Comparison of ENCODE assay signal across 18 mouse cellular contexts in genomic region chr2:173256552-173256949, GRCm38 (mm10). TPM values are rescaled to one million over a fixed set of nuclear protein-coding genes. Genes with fewer than 3 reads are reported as not detected.
A peak's percentile ranks its signal among the peaks of the same experiment; 100 is the strongest.
DNase-seq lines count a peak whose midpoint lies in the region; ATAC-seq lines count a peak whose summit lies in the region.
"Had no signal": no experiment of that assay in that cellular context is flagged by ENCODE, and none has a peak within 500 bp of the region (broad histone marks: within the 10 kb centered on the region; RNA-seq: fewer than 3 reads in every experiment).

No protein-coding gene starts in this region.

- H3K4me3 ChIP-seq in forebrain, embryonic 16.5 days (replicated peaks; ENCODE audit: low read length), result no peak overlapping the region
- no peak overlapping the region for H3K4me3 ChIP-seq in forebrain, embryonic 11.5 days (ENCODE audit: low read depth, low read length)
- H3K4me3 ChIP-seq in lung, embryonic 15.5 days, result no peak overlapping the region
- no peak overlapping the region for H3K4me3 ChIP-seq in embryonic facial prominence, embryonic 13.5 days
- H3K4me3 ChIP-seq in neural tube, embryonic 14.5 days (ENCODE audit: low read depth, low read length), result no peak overlapping the region
- H3K4me3 ChIP-seq: liver, embryonic 12.5 days had no signal

- no peak for DNase-seq in forebrain, embryonic 11.5 days (ENCODE audit: low spot score)
- DNase-seq in lung, adult 18-20 months, result no peak
- no peak for DNase-seq in B cell, adult 2 months
- DNase-seq: adrenal gland, adult 8-10 months; cerebellum, adult 9-10 months; gastrocnemius, postnatal 25 days; kidney, postnatal 36 days; left cerebral cortex, postnatal 4 days; lung, postnatal 36 days; thymus, postnatal 36 days had no signal

- no peak overlapping the region for H3K4me2 ChIP-seq in forebrain, embryonic 16.5 days (ENCODE audit: low read length)
- no peak overlapping the region for H3K4me2 ChIP-seq in forebrain, embryonic 11.5 days (ENCODE audit: low read depth, low read length, severe bottlenecking)
- no peak overlapping the region for H3K4me2 ChIP-seq in lung, embryonic 15.5 days
- H3K4me2 ChIP-seq in embryonic facial prominence, embryonic 13.5 days, result no peak overlapping the region
- H3K4me2 ChIP-seq in neural tube, embryonic 14.5 days (ENCODE audit: low read depth, low read length), result no peak overlapping the region
- H3K4me2 ChIP-seq: liver, embryonic 12.5 days had no signal

- H3K9ac ChIP-seq in forebrain, embryonic 16.5 days (replicated peaks; ENCODE audit: low read depth, low read length), result no peak overlapping the region
- H3K9ac ChIP-seq in forebrain, embryonic 11.5 days (ENCODE audit: low read length), result no peak overlapping the region
- H3K9ac ChIP-seq in lung, embryonic 15.5 days, result no peak overlapping the region
- no peak overlapping the region for H3K9ac ChIP-seq in embryonic facial prominence, embryonic 13.5 days
- H3K9ac ChIP-seq in neural tube, embryonic 14.5 days (replicated peaks; ENCODE audit: low read depth, low read length), result no peak overlapping the region
- H3K9ac ChIP-seq: liver, embryonic 12.5 days had no signal

- 84% methylated on average over 4 of the region's 4 CpGs for WGBS in forebrain, embryonic 16.5 days
- WGBS in forebrain, embryonic 11.5 days, result 90% methylated on average over 4 of the region's 4 CpGs
- 47% methylated on average over 4 of the region's 4 CpGs for WGBS in lung, embryonic 15.5 days
- WGBS in embryonic facial prominence, embryonic 13.5 days, result 69% methylated on average over 4 of the region's 4 CpGs
- WGBS in neural tube, embryonic 14.5 days, result 67% methylated on average over 4 of the region's 4 CpGs

- H3K27ac ChIP-seq in forebrain, embryonic 16.5 days (ENCODE audit: low read length), result peak overlapping the region; percentile 1; the same call in 1 of the 2 replicates
- no peak overlapping the region for H3K27ac ChIP-seq in forebrain, embryonic 11.5 days (ENCODE audit: low read depth, low read length)
- peak overlapping the region; percentile 81 for H3K27ac ChIP-seq in lung, embryonic 15.5 days
- peak overlapping the region; percentile 2; the same call in 1 of the 2 replicates for H3K27ac ChIP-seq in embryonic facial prominence, embryonic 13.5 days
- 0 out of 2 replicates have a peak overlapping the region, but pooled peaks have one; percentile 23 for H3K27ac ChIP-seq in neural tube, embryonic 14.5 days (ENCODE audit: low read depth, low read length)
- H3K27ac ChIP-seq: liver, embryonic 12.5 days had no signal

- no peak for ATAC-seq in forebrain, embryonic 16.5 days
- ATAC-seq in forebrain, embryonic 11.5 days (replicated peaks; ENCODE audit: low FRiP score), result no peak
- no peak for ATAC-seq in lung, embryonic 15.5 days (ENCODE audit: borderline replicate concordance, extremely low read depth, low FRiP score, low TSS enrichment)
- ATAC-seq in embryonic facial prominence, embryonic 13.5 days (ENCODE audit: insufficient number of reproducible peaks, insufficient read depth, low FRiP score, low TSS enrichment, low read depth), result no peak
- no peak for ATAC-seq in neural tube, embryonic 14.5 days (ENCODE audit: low read depth)
- ATAC-seq in erythroblast, adult 5-6 weeks (replicated peaks; ENCODE audit: low FRiP score, poor library complexity, severe bottlenecking), result no peak
- ATAC-seq: liver, embryonic 12.5 days had no signal

- H3K27me3 ChIP-seq in forebrain, embryonic 16.5 days (replicated peaks; ENCODE audit: control insufficient read depth, insufficient read depth, low read length), result no peaks in the 10 kb centered on the region
- H3K27me3 ChIP-seq in forebrain, embryonic 11.5 days (ENCODE audit: control insufficient read depth, insufficient read depth, low read length), result no peaks in the 10 kb centered on the region
- no peaks in the 10 kb centered on the region for H3K27me3 ChIP-seq in lung, embryonic 15.5 days
- no peaks in the 10 kb centered on the region for H3K27me3 ChIP-seq in embryonic facial prominence, embryonic 13.5 days
- H3K27me3 ChIP-seq in neural tube, embryonic 14.5 days (ENCODE audit: control insufficient read depth, insufficient read depth, low read length), result no peaks in the 10 kb centered on the region

- no peaks in the 10 kb centered on the region for H3K9me3 ChIP-seq in forebrain, embryonic 16.5 days (ENCODE audit: control insufficient read depth, low read length)
- no peaks in the 10 kb centered on the region for H3K9me3 ChIP-seq in forebrain, embryonic 11.5 days (ENCODE audit: control insufficient read depth, low read length)
- H3K9me3 ChIP-seq in lung, embryonic 15.5 days, result no peaks in the 10 kb centered on the region
- H3K9me3 ChIP-seq in embryonic facial prominence, embryonic 13.5 days, result no peaks in the 10 kb centered on the region
- H3K9me3 ChIP-seq in neural tube, embryonic 14.5 days (ENCODE audit: control insufficient read depth, low read length), result no peaks in the 10 kb centered on the region
- H3K9me3 ChIP-seq: liver, embryonic 12.5 days had no signal

- no peaks in the 10 kb centered on the region for H3K36me3 ChIP-seq in forebrain, embryonic 16.5 days (ENCODE audit: control insufficient read depth, insufficient read depth)
- no peaks in the 10 kb centered on the region for H3K36me3 ChIP-seq in forebrain, embryonic 11.5 days (ENCODE audit: control insufficient read depth, insufficient read depth, low read length)
- H3K36me3 ChIP-seq in lung, embryonic 15.5 days, result no peaks in the 10 kb centered on the region
- no peaks in the 10 kb centered on the region for H3K36me3 ChIP-seq in embryonic facial prominence, embryonic 13.5 days
- no peaks in the 10 kb centered on the region for H3K36me3 ChIP-seq in neural tube, embryonic 14.5 days (ENCODE audit: control insufficient read depth, insufficient read depth, low read length)
- H3K36me3 ChIP-seq: liver, embryonic 12.5 days had no signal

- peaks cover 91% of the 10 kb centered on the region for H3K4me1 ChIP-seq in forebrain, embryonic 16.5 days (replicated peaks; ENCODE audit: control insufficient read depth, insufficient read depth, low read length)
- peaks cover 40% of the 10 kb centered on the region for H3K4me1 ChIP-seq in forebrain, embryonic 11.5 days (replicated peaks; ENCODE audit: control insufficient read depth, insufficient read depth, low read length)
- peaks cover 98% of the 10 kb centered on the region for H3K4me1 ChIP-seq in lung, embryonic 15.5 days
- H3K4me1 ChIP-seq in embryonic facial prominence, embryonic 13.5 days, result peaks cover 99% of the 10 kb centered on the region
- peaks cover 82% of the 10 kb centered on the region for H3K4me1 ChIP-seq in neural tube, embryonic 14.5 days (ENCODE audit: control insufficient read depth, insufficient read depth, low read length)
- H3K4me1 ChIP-seq: liver, embryonic 12.5 days had no signal

RNA-seq across cellular contexts. Expression of gene Pmepa1, which starts 19.8 kb away (rescaled TPM):
- polyA plus RNA-seq in forebrain, embryonic 16.5 days (2015; fragmentation: Nextera tagmentation; extraction: Ambion mirVana), result 7.2 and 7.3 TPM in 2 replicates
- polyA plus RNA-seq in forebrain, embryonic 11.5 days (2014; fragmentation: Nextera tagmentation; extraction: Ambion mirVana), result 3.3 and 3.6 TPM in 2 replicates
- 7.3 and 7.7 TPM in 2 replicates for polyA plus RNA-seq in lung, embryonic 15.5 days (2015; fragmentation: Nextera tagmentation; extraction: Ambion mirVana)
- polyA plus RNA-seq in embryonic facial prominence, embryonic 13.5 days (2015; fragmentation: Nextera tagmentation; extraction: Ambion mirVana), result 6.3 and 7.3 TPM in 2 replicates
- 5.6 and 6.8 TPM in 2 replicates for polyA plus RNA-seq in neural tube, embryonic 14.5 days (2014; fragmentation: Nextera tagmentation; extraction: Ambion mirVana)
- total RNA-seq in erythroblast, adult 5-6 weeks (2015; ENCODE audit: low replicate concordance), result 0.96 TPM in 1 of 2 replicates, not detected in the other
- not detected in 2 replicates for total RNA-seq in erythroblast, adult 5-6 weeks (2017; ENCODE audit: low replicate concordance)

RNA-seq across cellular contexts. Expression of gene Zbp1, which starts 37.8 kb away (rescaled TPM):
- not detected in 2 replicates for polyA plus RNA-seq in forebrain, embryonic 16.5 days (2015; fragmentation: Nextera tagmentation; extraction: Ambion mirVana)
- polyA plus RNA-seq in forebrain, embryonic 11.5 days (2014; fragmentation: Nextera tagmentation; extraction: Ambion mirVana), result not detected in 2 replicates
- 0.43 and 0.95 TPM in 2 replicates for polyA plus RNA-seq in lung, embryonic 15.5 days (2015; fragmentation: Nextera tagmentation; extraction: Ambion mirVana)
- polyA plus RNA-seq in embryonic facial prominence, embryonic 13.5 days (2015; fragmentation: Nextera tagmentation; extraction: Ambion mirVana), result 0.13 TPM in 1 of 2 replicates, not detected in the other
- 0.12 TPM in 1 of 2 replicates, not detected in the other for polyA plus RNA-seq in neural tube, embryonic 14.5 days (2014; fragmentation: Nextera tagmentation; extraction: Ambion mirVana)
- 4.4 and 11.1 TPM in 2 replicates for total RNA-seq in erythroblast, adult 5-6 weeks (2015; ENCODE audit: low replicate concordance)
- 3.0 and 6.4 TPM in 2 replicates for total RNA-seq in erythroblast, adult 5-6 weeks (2017; ENCODE audit: low replicate concordance)
- total RNA-seq: layer of hippocampus, postnatal 25 days had no signal
- polyA plus RNA-seq: heart, embryonic 14.5 days had no signal
